Mouse (Mus musculus): Measurements from ENCODE around the gene Glrx5. TPM values are rescaled to one million over a fixed set of nuclear protein-coding genes. Genes with fewer than 3 reads are reported as not detected.
A peak's percentile ranks its signal among the peaks of the same experiment; 100 is the strongest.

The Glrx5 gene
- 100 to 1,000 TPM; 159 to 254 TPM for total RNA-seq (2021)
- long read RNA-seq, experiment 1, transcript Glrx5-201 (2 exons, 2,925 nt), result major isoform, 849 of 1,067 reads
- long read RNA-seq, experiment 1, partial matches to known transcripts, result 202 of 1,067 reads
- long read RNA-seq, experiment 1, other reads (novel, unspliced or antisense), result 16 of 1,067 reads
- long read RNA-seq, experiment 2, transcript Glrx5-201 (2 exons, 2,925 nt), result major isoform, 232 of 282 reads
- long read RNA-seq, experiment 2, partial matches to known transcripts, result 43 of 282 reads
- long read RNA-seq, experiment 2, other reads (novel, unspliced or antisense), result 7 of 282 reads

GRCm38 (mm10) chr12:105032147-105032831, at the start of gene Glrx5:
Gene Glrx5 (plus strand): TSS chr12:105032688.
- DNase-seq, result peak; percentile 97 to 99

DNA sequence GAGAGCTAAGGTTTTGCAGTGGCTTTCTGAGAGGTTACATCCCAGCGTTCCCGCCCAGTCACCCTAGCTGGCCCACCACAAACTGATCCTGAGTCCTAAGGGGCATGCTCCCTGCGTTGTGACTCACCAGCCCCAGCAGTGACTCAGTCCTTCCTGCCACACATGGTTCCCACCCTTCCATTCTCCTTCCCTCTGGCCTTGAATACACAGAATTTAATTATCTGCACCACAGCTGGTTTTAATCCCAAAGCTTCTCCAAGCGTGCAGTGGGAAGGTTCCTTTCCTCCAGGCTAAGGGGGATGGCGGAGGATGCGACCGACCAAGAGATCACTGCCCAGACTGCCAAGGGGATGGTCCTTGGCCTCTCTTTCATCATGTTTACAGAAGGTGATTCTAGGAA, 49.0 kb upstream of the Glrx5 start:
- peak; percentile 81 for DNase-seq

DNA sequence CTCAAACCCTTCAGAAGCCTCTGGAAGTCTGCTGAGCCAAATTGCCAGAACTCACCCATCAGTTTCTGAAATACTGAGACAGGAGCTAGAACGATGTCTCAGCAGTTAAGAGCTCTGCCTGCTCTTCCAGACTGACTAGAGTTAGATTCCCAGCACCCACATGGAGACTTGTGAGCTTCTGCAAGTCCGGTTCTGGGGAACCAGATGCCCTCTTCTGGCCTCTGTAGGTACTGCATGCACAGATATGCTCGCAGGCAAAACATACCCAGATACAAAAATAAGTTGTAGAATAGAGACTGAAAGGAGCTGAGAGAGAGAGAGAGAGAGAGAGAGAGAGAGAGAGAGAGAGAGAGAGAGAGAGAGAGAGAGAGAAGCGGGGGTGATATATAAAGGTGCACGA, 47.4 kb upstream of the Glrx5 start:
- no peak for DNase-seq

- peak in 1 of 2 experiments; percentile 50 for DNase-seq
Observed at GRCm38 (mm10) chr12:104986001-104986400, 46.5 kb upstream of the Glrx5 start.

- no peak for DNase-seq
Observed at GRCm38 (mm10) chr12:104986781-104987180, 45.7 kb upstream of the Glrx5 start.

DNA sequence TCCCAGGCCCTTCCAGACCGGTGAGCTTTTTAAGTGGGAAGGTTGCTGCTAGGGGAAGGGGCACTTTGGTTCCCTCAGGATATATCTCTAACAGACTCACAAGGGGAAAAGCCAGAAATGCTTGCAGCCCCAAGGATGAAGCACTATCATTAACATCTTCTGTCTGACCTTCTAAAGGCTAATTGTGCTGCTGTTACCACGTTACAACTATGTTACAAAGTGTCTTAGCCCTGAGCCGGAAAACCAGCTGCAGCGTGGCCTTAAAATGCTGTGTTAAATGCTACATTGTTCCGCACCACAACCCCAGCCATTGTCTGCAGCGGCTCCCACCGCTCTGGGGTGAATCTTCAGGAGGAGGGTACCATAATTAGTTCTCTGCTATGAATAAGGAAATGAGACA, 44.6 kb upstream of the Glrx5 start:
- no peak for DNase-seq

GRCm38 (mm10) chr12:104990741-104991454, 41.6 kb upstream of the Glrx5 start:
- no peak for DNase-seq

- DNase-seq, result peak in 1 of 2 experiments; percentile 57
Observed at GRCm38 (mm10) chr12:104992123-104992741, 40.3 kb upstream of the Glrx5 start.

GRCm38 (mm10) chr12:104992838-104993237, 39.6 kb upstream of the Glrx5 start:
- peak; percentile 40 to 62 for DNase-seq

- DNase-seq, result no peak
Observed at GRCm38 (mm10) chr12:104995259-104995876, 37.1 kb upstream of the Glrx5 start.

GRCm38 (mm10) chr12:104996012-104996728, 36.3 kb upstream of the Glrx5 start:
- no peak for DNase-seq

GRCm38 (mm10) chr12:104997159-104997558, 35.3 kb upstream of the Glrx5 start:
- no peak for DNase-seq

GRCm38 (mm10) chr12:104997641-104998293, 34.7 kb upstream of the Glrx5 start:
- DNase-seq, result no peak

DNA sequence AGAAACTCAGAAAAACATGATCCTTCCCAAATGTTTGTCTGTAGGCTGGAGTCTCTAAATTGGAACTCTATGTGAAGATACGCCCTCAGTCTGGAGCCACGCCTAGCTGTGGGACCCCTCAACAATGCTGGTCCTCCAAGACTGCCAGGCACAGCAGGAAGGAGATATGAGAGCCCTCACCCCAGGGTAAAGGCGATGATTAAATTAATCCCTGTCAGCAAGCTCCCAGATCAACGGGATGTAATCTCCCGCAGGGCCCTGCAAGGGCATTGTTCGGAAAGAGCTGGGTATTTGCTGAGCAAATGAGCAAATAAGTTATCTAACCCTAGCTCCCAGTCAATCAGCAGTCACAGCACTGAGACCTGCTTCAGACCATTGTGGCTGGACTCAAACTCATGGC, 33.9 kb upstream of the Glrx5 start:
- no peak for DNase-seq

DNA sequence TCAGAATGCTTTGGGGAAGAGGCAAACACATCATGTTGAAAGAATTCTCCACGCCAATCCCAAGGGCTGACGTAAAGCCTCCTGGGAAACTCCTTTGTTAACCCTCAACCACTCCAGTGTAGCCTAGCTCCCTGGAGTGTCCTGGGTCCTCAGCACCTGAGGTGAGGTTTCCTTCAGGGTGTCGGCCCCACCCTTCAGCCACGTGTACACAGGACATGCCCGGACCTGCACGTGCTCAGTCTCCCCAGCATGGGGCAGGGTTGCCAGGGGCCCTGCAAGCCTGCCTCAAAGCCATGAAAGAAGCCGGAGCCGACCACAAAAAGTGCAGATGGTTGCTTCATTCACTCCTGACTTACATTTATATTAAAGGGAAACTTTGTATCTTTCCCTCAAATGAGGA, 33.3 kb upstream of the Glrx5 start:
- DNase-seq, result no peak

DNA sequence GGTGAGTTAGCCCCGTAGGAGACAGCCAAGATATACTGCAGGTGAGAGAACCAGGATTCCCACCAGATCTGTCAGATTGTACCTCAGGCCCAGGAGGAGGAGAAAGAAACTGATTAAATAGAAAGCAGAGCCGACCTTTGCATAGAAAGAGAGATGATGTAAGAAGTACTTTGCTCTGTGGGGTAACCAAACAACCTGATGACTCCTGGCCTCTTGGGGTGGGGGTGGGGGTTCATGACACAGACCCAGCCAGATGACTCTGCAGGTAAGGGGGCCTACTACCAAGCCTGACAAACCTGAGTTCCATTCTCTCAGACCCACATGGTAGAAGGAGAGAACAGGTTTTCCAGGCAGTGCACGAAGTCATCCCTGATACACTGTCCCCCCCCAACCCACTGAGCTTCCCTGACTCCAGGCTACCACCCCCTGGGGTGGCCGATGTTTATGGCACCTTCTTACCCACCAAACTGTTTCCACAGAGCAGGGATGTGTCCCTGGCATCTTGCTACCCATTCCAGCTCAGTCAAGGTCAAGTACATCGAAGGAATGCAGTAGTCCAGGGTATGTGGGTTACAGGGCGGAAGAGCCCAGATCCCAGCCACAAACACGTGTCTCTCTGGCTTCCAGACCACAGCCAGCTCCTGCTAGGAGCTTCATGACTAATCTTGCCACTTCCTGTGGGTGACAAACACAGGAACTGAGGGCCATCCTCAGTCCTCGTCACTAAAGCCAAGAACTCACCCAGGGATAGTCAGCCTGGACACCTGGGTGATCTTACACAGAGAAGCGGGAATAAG, 31.8 kb upstream of the Glrx5 start:
- peak; percentile 59 to 65 for DNase-seq

- DNase-seq, result no peak
Observed at GRCm38 (mm10) chr12:105001317-105001716, 31.2 kb upstream of the Glrx5 start.

DNA sequence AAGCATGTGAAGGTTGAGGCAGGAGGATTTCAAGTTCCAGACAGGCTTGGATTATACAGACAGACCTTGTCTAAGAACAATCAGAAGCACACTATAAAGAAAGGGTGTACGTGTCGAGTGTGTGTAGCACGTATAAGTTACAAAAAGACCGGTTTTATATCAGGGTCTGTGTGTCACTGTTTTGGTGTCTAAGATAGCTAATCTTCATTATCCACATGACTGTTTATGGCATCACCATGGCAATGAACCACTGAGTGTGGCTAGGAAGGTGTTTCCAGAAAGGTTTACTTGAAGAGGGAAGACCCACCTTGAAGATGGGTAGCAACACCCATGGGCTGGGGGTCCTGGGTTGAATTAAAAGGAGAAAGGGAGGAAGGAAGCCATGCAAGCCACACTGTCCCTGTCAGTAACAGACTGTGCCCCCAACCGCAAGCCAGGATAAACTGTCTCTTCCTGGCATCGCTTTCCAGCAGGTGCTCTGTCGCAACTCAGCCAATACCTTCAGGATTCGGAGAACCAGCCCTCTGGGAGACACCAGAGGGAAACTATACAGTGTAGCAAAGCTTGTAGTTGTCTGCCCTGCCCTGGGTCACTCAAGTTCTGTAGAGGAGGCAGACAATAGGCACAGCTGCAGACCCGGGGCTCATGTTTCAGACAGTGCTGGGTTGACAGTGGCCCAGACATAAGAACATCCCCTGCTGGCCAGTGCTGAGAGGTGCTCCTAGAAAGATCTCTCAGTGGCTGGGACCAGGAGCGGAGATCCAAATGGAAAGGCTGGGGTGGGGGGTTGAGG, 30.0 kb upstream of the Glrx5 start:
- DNase-seq, result no peak

GRCm38 (mm10) chr12:105003158-105003557, 29.3 kb upstream of the Glrx5 start:
- DNase-seq, result no peak
